Mouse (Mus musculus) spleen, adult 2 months (tissue): ENCODE measurements around the gene Ctbs. TPM values are rescaled to one million over a fixed set of nuclear protein-coding genes. Genes with fewer than 3 reads are reported as not detected.

Experiments
- DNase-seq, 2 experiments: peaks; one replicate each; pipeline versions ENCODE4 v3.0.0 to v3.0.0-alpha.2; 2012 to 2021; ENCODE audit warnings: low spot score in 2 of 2, low read depth in 1 of 2
- H3K27ac ChIP-seq: fragments of 200-500 bp; 2 replicates; pipeline ENCODE4 v1.5.1; 2012; ENCODE audit warnings: low read length, inconsistent platforms; ENCODE audit not compliant: insufficient read depth
- H3K27me3 ChIP-seq: fragments of 200-500 bp; 2 replicates; pipeline ENCODE4 v1.6.1; 2012; ENCODE audit warnings: mild to moderate bottlenecking, moderate library complexity, low read length, inconsistent platforms; ENCODE audit not compliant: control insufficient read depth, insufficient read depth
- H3K36me3 ChIP-seq: fragments of 200-500 bp; 2 replicates; pipeline ENCODE4 v1.6.1; 2012; ENCODE audit warnings: mild to moderate bottlenecking, low read length, inconsistent platforms; ENCODE audit not compliant: control insufficient read depth, insufficient read depth
- H3K4me1 ChIP-seq: fragments of 200-500 bp; 2 replicates; pipeline ENCODE4 v1.6.1; 2011; ENCODE audit warnings: inconsistent platforms; ENCODE audit not compliant: control insufficient read depth, insufficient read depth, insufficient read length
- H3K4me3 ChIP-seq: fragments of 200-500 bp; 2 replicates; pipeline ENCODE4 v1.5.1; 2011; ENCODE audit warnings: mild to moderate bottlenecking, inconsistent platforms; ENCODE audit not compliant: insufficient read depth, insufficient read length; ENCODE audit errors: extremely low read depth
- CTCF ChIP-seq: fragments of 200-500 bp; IDR thresholded peaks from 2 replicates; pipeline ENCODE4 v1.5.1; 2011; ENCODE audit warnings: mild to moderate bottlenecking, inconsistent platforms; ENCODE audit not compliant: insufficient read depth, insufficient read length, insufficient replicate concordance; ENCODE audit errors: extremely low read depth
- POLR2A ChIP-seq: fragments of 200-500 bp; IDR thresholded peaks from 2 replicates; pipeline ENCODE4 v1.6.1; 2011; ENCODE audit warnings: low read depth, low read length, inconsistent platforms
- WGBS: fragments of 180-500 bp; shearing (Covaris S2); methylation state at CpG from one replicate; pipeline ENCODE4 v1.1.7; 2018; 5-methylcytosine and 5-hydroxymethylcytosine counted together
- polyA plus RNA-seq: library from polyadenylated mRNA; depleted of rRNA; stranded (reverse); fragments of >200 nt; gene quantifications from 2 replicates; pipeline ENCODE4 v1.2.3, GENCODE M21; 2012

The Ctbs gene
- polyA plus RNA-seq, 1 experiment, result 2.1 TPM

GRCm38 (mm10) chr3:146410114-146410513 lies 39.5 kb upstream of the Ctbs start:
- H3K36me3 ChIP-seq, result no peaks in the 10 kb centered on the region
- H3K27me3 ChIP-seq, result no peaks in the 10 kb centered on the region
- 82% methylated on average over 7 of the region's 7 CpGs for WGBS
- H3K4me1 ChIP-seq, result no peaks in the 10 kb centered on the region
- no peak for DNase-seq
- H3K27ac ChIP-seq, result no peak overlapping the region
- no peak overlapping the region for H3K4me3 ChIP-seq
- TF ChIP-seq CTCF (no peak), POLR2A (no peak)

GRCm38 (mm10) chr3:146412008-146412407 lies 37.6 kb upstream of the Ctbs start:
- TF ChIP-seq CTCF, result no peak
- no peak for TF ChIP-seq POLR2A
- WGBS, result 87% methylated on average over 2 of the region's 2 CpGs
- DNase-seq, result no peak
- no peaks in the 10 kb centered on the region for H3K36me3 ChIP-seq
- H3K27me3 ChIP-seq, result no peaks in the 10 kb centered on the region
- no peaks in the 10 kb centered on the region for H3K4me1 ChIP-seq
- no peak overlapping the region for H3K27ac ChIP-seq
- no peak overlapping the region for H3K4me3 ChIP-seq

- Histone ChIP-seq H3K4me3 (no peak overlapping the region), H3K27ac (no peak overlapping the region), H3K27me3 (no peaks in the 10 kb centered on the region), H3K4me1 (no peaks in the 10 kb centered on the region), H3K36me3 (no peaks in the 10 kb centered on the region)
- DNase-seq, result no peak
- no peak for TF ChIP-seq CTCF
- TF ChIP-seq POLR2A, result no peak
- 95% methylated on average over 7 of the region's 7 CpGs for WGBS
Observed at GRCm38 (mm10) chr3:146412480-146412879, 37.1 kb upstream of the Ctbs start.

GRCm38 (mm10) chr3:146413016-146413415 lies 36.6 kb upstream of the Ctbs start:
- no peak overlapping the region for H3K27ac ChIP-seq
- no peaks in the 10 kb centered on the region for H3K36me3 ChIP-seq
- no peak overlapping the region for H3K4me3 ChIP-seq
- no peaks in the 10 kb centered on the region for H3K27me3 ChIP-seq
- no peak for DNase-seq
- no peaks in the 10 kb centered on the region for H3K4me1 ChIP-seq
- TF ChIP-seq CTCF, result no peak
- TF ChIP-seq POLR2A, result no peak
- 94% methylated on average over 13 of the region's 13 CpGs for WGBS

GRCm38 (mm10) chr3:146413992-146414391 lies 35.6 kb upstream of the Ctbs start:
- WGBS, result 79% methylated on average over 4 of the region's 4 CpGs
- no peak for DNase-seq
- Histone ChIP-seq H3K27me3 (no peaks in the 10 kb centered on the region), H3K4me1 (no peaks in the 10 kb centered on the region), H3K36me3 (no peaks in the 10 kb centered on the region), H3K4me3 (no peak overlapping the region), H3K27ac (no peak overlapping the region)
- TF ChIP-seq POLR2A, result no peak
- no peak for TF ChIP-seq CTCF

- no peak overlapping the region for H3K27ac ChIP-seq
- TF ChIP-seq POLR2A, result no peak
- TF ChIP-seq CTCF, result no peak
- no peak overlapping the region for H3K4me3 ChIP-seq
- H3K27me3 ChIP-seq, result no peaks in the 10 kb centered on the region
- H3K36me3 ChIP-seq, result no peaks in the 10 kb centered on the region
- 96% methylated on average over 12 of the region's 12 CpGs for WGBS
- no peaks in the 10 kb centered on the region for H3K4me1 ChIP-seq
- DNase-seq, result no peak
Observed at GRCm38 (mm10) chr3:146414555-146414954, 35.0 kb upstream of the Ctbs start.

GRCm38 (mm10) chr3:146417873-146418272 lies 31.7 kb upstream of the Ctbs start:
- no peak for TF ChIP-seq CTCF
- TF ChIP-seq POLR2A, result no peak
- WGBS, result 91% methylated on average over 8 of the region's 8 CpGs

More at GRCm38 (mm10) chr3:146417873-146418272, 31.7 kb upstream of the Ctbs start:
- no peak for DNase-seq
- no peaks in the 10 kb centered on the region for H3K27me3 ChIP-seq
- no peak overlapping the region for H3K27ac ChIP-seq
- H3K4me3 ChIP-seq, result no peak overlapping the region
- H3K36me3 ChIP-seq, result no peaks in the 10 kb centered on the region
- no peaks in the 10 kb centered on the region for H3K4me1 ChIP-seq
